Mouse (Mus musculus) spleen, adult 2 months (tissue): ENCODE data around the gene Atp5j2.

Source experiments
- CTCF ChIP-seq: fragments of 200-500 bp; IDR thresholded peaks from 2 replicates; pipeline ENCODE4 v1.5.1; 2011; ENCODE audit warnings: mild to moderate bottlenecking, inconsistent platforms; ENCODE audit not compliant: insufficient read depth, insufficient read length, insufficient replicate concordance; ENCODE audit errors: extremely low read depth
- POLR2A ChIP-seq: fragments of 200-500 bp; IDR thresholded peaks from 2 replicates; pipeline ENCODE4 v1.6.1; 2011; ENCODE audit warnings: low read depth, low read length, inconsistent platforms

GRCm38 (mm10) chr5:145202446-145202845 is 10.6 kb upstream of the Atp5j2 start:
- TF ChIP-seq CTCF: no peak
- no peak for TF ChIP-seq POLR2A
